Mouse (Mus musculus) layer of hippocampus, postnatal 10 days (tissue): ENCODE data around the gene Vps25. TPM values are rescaled to one million over a fixed set of nuclear protein-coding genes. Genes with fewer than 3 reads are reported as not detected.

Experiments
- DNase-seq, 2 experiments: peaks; one replicate each; pipeline ENCODE4 v3.0.0; 2021; ENCODE audit warnings: low spot score in 2 of 2
- total RNA-seq, 2 experiments: library from RNA; stranded (reverse); gene quantifications; 2 replicates each; pipeline ENCODE4 v1.2.3; 2021

Gene Vps25
- total RNA-seq, 2 experiments from 2014 or later: 78.4 to 81.9 TPM

DNA sequence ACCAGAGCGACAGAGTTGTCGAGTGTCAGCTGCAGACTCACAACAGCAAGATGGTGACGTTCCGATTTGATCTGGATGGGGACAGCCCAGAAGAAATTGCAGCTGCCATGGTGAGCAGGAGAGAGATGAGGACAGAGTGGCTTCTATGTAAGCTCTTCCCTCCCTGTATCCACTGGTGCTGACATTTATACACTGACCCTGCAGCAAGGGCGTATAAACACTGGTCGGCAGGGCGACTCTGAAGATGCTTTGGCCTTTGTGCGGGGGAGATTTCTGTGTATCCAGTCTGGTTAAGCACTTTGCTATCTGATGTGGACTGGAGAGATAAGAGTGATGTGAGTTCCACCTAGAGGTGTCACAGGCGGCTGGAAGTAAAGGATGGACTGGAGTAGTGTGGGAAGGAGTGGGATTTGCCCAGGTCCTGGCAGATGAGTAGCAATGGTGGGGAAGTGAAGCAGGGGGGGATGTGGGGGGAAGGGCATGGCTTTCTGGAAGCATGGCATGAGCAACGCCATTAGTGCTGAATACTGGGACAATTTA, 16.1 kb downstream of the Vps25 start:
- DNase-seq: no peak

DNA sequence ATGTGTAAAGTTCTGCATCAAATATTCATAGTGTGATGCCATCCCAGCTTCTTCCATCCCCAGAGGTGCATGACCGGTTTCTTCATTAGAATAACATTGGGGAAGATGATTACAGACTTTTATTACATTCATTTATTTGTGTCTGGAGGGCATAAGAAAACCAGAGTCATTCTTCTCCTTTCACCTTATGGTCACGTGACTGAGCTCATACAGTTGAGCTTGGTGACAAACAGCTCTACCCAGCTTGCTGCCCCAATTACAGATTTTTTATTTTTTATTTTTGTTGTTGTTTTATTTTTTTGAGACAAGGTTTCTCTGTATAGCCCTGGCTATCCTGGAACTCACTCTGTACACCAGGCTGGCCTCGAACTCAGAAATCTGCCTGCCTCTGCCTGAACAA, 18.9 kb downstream of the Vps25 start:
- no peak for DNase-seq

DNA sequence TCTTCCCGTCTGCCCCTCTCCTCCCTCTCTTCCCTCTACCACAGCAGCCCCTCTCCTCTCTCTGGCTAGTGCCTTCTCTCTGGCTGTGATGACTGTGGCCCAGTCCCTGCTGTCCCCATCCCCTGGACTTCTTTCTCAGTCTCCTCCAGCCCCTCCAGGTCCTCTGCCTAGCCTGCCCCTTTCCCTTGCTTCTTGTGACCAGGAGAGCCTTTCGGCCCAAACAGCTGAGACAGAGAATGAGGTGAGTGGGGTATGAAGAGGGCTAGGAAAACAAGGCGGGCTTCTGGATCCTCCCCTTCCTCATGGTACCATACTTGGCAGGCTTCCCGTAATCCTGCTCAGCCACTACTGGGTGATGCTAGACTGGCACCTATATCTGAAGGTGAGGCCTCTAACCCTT, 21.8 kb downstream of the Vps25 start:
- no peak for DNase-seq

DNA sequence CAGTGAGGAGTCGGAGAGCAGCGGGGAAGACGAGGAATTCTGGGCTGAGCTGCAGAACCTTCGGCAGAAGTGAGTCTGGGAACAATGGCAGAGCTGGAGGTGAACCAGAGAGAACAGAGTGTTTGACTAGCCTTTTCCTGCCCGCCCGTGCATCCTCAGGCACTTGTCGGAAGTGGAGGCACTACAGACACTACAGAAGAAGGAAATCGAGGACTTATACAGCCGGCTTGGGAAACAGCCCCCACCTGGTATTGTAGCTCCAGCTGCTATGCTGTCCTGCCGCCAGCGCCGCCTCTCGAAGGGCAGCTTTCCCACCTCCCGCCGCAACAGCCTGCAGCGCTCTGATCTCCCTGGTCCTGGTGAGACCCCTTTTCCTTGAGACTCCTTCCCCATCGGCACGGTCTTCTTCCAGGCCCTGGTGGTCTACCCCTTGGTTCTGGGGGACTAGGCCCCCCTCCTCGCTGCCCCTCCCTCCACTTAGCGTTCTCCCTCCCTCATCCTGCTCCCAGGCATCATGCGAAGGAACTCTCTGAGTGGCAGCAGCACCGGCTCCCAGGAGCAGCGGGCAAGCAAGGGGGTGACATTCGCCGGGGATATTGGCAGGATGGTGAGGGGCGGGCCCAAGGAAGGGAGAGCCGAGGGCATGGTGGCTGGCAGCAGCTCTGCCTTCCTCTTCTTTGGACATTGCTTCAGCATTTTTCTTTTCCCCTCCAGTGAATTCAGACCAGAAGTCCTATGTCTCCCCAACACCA, 23.0 kb downstream of the Vps25 start:
- DNase-seq: peak in 1 of 2 experiments; percentile 15

DNA sequence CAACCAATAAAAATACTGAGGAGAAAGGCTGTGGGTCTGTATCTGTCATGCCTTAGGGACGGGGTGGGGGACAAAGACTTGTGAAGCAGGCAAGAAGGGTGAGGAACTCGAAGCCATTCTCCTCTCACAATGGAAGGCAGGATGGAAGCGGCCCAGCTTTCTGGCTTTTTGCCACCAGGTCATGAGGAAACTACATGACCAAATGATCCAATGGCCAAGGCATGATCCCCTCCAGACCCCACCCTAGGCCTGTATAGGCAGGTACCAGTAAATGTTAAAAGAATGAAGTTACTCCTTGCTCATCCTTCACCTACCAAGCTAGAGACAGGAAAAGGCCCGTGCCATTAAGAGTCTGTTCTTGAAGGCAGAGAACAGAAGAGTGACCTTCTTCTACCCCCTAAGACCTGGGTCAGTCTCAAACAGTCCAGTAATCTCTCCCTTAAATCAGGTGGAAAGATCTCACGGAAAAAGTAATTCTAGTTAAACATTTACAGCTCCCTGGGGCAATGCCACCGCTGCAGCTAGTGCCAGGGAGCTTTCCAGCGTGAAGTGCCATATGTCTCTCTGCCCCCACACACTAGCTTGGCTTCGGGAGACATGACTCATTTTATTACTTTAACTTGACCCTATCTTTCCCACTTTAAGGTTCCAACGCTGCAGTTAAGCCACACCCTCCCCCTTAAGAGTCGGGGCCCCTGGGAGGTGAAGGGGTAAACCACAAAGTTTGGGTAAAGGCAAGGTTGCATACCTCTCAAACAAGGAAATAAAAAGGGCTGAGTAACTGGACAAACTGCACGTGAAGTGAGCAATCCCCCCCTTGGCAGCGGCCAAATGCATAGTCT, 24.1 kb downstream of the Vps25 start:
- DNase-seq: peak in 1 of 2 experiments; percentile 27

DNA sequence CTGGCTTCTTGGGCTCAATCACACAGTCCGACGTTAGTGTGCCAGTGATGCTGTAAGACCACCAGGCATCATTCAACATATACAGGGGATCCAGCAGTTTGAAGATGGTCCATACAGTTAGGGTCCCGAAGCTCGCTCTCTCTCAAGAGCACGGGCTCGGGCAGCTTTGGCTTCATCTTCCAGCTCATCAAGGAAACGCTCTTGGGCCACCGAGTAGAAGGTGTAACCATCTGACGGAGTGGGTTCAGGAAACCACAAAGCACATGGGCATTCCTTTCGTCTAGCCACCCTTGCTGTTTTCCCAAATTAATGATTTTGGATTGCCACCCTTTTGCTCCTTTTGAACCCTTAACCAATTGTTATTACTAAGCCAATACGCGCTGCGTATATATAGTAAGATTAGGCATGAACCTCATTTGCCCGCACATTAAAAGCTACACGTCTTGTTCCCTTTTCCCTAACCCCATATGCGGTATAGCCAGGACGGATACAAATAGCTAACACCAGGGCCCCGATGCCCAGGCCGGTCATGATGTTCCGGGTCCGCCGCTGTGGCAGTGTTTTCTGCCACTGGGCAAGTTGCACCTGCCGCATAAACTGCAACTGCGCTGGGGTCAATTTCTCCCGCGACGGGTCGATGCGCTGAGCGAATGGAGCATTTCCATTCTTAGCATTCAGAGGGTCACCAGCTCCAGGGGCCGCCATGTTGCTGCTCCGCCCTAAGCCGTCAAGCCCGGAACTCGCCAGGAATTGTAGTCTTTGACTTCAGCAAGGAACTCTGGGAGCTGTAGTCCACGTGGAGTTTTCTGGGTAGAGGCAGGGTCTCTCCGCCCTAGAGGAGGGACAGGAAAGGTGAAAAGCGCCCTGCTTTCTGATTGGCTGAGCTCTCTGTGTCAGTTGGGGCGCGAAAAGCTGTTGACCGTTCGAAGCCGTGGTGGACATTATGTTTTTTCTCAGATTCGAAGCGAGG, 25.0 kb downstream of the Vps25 start, which contains the start of the genes Cntd1 and Coa3:
Cntd1 (plus strand) TSS at position 790 of the 970 bp plus-strand sequence.
Coa3 (minus strand) TSS at position 892 of the 970 bp plus-strand sequence.
- peak; percentile 79 to 84 for DNase-seq

DNA sequence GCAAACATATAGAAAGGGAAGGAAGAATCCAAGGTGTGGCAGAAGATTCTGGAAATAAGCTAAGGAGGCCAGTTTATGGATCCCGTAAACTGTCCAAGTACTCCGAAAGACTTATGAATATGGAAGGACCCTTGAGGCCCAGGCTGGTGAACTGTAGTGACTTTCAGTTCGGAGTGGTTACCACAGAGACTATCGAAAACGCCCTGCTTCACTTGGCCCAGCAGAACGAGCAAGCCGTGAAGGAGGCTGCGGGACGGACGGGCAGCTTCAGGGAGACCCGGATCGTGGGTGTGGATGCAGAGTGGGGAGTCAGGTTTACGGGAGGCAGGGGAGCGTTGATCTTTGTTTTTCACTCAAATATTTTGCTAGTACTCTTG, 25.7 kb downstream of the Vps25 start:
- DNase-seq: no peak

DNA sequence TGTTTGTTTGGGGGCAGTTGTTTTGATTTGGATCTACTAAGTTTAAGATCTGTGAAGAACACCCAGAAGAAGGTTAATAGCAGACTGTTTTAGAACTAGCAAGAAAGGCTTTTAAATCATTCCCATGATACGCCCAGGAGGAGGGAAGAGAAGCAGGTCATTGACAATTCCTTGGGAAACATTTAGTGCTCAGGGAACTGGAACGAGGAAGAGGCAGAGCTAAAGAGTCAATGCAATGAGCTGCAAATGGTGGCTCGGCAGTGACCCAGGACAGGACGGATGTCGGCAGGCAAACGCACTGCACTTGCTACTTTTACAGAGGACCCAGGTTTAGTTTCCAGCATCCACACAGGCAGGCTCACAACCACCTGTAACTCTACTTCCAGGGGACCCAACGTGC, 27.3 kb downstream of the Vps25 start:
- no peak for DNase-seq

DNA sequence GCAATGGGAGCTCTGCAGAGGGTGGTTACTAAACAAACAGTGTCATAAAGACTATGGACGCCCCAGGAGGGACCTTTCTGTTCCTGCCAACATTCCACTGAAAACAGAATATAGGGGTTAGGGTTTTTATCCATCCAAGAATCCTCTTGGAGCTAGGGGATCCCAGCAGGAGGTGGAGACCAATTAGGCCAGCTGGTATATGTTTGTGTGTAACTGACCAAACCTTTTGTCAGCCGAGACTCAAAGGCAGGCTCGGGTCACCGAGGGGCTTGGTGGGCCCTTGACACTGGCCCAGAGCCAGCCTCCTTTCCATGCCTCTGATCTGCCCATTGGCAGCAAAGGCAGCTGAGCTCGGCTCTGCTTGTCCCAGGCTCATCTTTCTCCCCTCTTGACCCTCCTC, 29.4 kb downstream of the Vps25 start:
- no peak for DNase-seq

DNA sequence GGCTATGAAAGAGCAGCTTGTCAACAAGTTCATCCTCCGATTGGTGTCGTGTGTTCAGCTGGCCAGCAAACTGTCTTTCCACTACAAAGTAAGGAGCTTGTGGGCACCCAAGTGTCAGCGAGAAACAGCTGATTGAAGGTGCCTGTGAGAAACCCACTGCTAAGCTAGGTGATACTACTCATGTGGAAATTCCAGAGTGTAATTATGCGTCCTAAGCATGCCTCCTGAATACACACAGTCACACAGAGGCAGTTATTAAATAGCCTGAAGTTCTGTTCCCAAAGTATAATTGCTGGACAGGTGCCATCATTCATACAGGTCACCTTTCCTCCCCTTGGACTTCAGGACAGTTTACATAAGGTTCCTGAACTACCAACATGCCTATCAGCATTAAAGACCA, 30.3 kb downstream of the Vps25 start:
- no peak for DNase-seq

DNA sequence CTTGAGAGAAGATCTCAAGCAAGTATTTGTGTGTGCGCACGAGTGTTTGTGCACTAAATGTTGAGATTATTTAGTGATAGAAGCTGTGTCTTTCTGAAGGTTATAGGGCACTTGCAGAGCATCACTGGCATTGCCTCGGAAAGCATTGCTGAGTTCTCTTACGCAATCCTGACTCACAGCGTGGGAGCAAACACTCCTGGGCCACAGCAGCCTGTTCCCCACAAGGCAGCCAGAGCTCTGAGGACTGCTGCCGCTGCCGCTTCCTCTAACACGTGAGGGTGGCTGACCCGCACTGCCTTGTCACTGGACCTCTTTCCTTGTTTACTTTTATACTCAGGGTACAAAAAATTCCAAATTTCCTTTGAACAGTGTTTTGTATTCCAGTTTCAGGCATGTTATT, 33.8 kb downstream of the Vps25 start:
- DNase-seq: no peak

DNA sequence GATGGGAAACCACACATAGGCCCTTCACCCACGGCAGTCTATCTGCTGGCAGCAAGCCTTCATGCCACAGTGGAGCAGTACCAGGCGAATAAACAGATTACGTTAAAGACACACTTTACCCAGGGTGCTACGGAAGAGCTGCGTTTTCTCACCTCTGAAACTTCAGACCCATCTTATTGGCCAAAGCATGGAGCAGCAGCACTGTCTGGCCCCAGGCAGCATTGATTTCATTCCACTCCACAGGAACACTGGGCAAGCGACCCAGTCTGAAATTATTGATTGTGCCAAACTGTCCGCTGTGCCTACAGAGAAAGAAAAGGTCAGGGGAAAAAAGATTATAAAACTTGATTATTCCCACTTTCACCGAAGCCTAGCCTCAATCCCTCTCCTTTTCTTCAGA, 37.7 kb downstream of the Vps25 start:
- no peak for DNase-seq

DNA sequence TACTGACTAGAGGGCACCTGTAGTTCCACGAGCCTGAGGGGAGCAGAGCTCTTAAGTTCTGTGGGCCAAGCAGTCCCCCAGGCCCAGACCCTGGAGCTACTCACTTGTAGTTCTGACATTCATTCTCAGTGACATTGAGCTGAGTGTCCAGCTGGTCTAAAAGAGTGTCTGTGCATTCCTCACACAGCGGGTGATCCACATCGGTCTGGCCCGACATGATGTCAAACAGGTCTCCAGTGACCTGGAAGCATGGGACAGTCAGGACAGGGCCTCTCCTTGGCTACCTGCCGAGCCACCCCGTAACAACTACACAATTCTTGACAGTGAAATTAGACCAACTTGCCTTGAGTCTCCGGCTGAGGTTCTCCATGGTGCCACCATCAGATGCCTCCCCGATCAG, 41.7 kb downstream of the Vps25 start:
- DNase-seq: no peak

DNA sequence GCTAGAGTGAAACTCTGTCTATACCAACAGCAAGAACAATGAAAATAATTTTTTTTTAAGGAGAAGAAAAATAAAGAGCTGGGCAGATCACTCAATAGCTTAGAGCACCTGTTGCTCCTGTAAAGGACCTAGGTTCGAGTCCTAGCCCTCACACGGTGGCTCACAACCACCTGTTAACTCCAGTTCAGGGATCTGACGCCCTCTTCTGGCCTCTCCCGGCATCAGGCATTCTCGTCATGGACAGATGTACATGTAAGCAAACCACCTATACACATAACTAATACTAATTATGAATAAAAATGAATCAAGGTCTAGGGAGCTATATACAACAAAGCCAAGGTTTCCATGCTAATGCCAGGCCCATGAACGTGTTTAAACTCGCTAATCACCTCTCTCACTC, 47.4 kb downstream of the Vps25 start:
- no peak for DNase-seq

DNA sequence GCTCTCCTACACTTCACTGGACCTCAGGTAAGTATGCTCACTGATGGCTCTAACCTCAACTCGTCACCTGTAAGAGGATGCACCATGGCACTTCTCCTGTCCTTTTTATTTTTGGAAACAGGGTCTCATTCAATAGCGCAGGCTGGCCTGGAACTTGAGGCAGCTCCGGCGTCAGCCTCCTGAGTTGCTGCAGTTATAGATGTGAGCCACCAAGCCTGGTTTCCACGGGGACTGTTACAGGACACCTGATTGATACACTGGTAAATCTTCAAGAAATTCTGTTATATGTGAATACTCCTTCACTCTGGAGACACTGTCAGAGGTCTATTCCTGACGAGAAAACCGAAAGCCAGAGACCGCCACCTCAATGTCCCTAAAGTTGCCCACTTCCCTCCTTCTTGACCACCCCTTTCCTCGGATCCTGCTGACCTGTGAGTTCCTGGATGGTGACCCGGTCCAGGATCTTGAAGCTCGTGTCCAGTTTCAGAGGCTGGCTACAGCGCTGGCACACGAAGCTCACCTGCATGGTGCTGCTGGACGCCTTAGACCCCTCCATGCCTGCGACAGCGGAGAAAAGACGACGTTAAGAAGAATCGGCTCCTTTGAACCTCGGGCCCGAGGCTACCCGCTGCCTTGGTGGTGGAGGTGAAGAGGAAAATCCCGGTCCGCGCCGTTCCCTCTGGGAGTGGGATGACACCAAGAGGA, 47.9 kb downstream of the Vps25 start:
- no peak for DNase-seq

DNA sequence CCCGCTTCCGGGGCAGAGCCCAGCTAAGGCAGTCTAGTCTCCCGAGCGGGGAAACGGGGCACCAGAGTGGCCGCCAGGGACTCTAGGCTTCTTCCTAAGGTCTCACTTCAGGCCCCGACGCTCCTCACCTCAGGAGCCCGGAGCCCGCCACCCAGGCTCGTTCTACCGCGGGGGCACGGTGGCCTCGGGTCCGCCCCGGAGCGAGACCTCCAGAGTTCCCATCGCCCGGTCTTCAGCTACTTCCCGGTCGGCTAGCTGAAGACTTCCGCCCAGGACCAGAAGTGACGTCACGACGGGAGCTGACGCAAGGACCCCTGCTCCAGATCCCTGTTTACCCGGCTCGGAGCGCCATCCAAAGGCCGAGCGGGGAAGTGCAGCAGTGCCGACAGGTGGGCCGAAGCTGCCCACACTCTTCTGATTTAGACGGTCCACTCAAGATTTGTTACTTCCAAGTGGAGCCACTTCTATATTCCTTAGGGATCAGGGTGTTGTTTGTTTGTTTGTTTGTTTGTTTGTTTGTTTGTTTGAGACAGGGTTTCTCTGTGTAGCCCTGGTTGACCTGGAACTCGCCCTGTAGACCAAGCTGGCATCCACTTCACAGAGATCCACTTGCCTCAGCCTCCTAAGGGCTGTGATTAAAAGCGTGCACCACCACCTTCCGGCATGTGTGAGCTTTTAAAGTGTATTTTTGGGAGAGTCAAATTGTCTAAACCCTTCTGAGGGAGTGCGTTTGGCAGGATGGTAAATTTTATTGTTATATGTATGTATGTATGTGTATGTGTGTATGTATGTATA, 48.7 kb downstream of the Vps25 start, which contains the start of gene Becn1:
Becn1 (minus strand) TSS at position 283 of the 795 bp plus-strand sequence.
- peak; percentile 99 for DNase-seq

DNA sequence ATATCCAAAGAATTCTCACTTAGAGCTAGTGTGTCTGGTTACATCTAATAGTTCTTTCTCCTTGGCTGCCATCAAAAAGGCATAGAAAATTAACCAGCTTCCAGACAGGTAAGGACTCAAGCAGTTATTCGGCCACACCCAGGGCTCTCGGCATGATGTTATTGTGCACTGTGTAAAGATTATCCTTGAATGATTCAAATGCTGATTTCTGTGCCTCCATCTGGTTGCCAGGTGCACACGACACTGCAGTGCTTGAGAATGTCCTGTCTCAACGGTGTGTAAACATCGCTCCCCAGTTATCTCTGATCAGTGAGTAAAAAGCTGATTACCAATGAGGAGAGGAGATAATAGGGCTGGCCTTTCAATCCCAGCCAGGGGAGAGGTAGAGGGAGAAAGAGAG, 54.2 kb downstream of the Vps25 start:
- no peak for DNase-seq
